Mouse (Mus musculus) midbrain, embryonic 13.5 days (tissue): Measurements from ENCODE around the gene Spint5. TPM values are rescaled to one million over a fixed set of nuclear protein-coding genes. Genes with fewer than 3 reads are reported as not detected.

Source experiments
- ATAC-seq: fragments of 200-750 bp; cut with Nextera tagmentation; 2 replicates; pipeline ENCODE4 v1.8.0; 2017; ENCODE audit warnings: mild to moderate bottlenecking, moderate TSS enrichment, moderate library complexity
- H3K27ac ChIP-seq: fragments of 300-500 bp; sonication (generic); 2 replicates; pipeline ENCODE4 v1.5.1; 2015; ENCODE audit warnings: inconsistent platforms, mild to moderate bottlenecking, moderate library complexity
- H3K27me3 ChIP-seq: fragments of 300-500 bp; sonication (generic); 2 replicates; pipeline ENCODE4 v1.6.1; 2015; ENCODE audit warnings: mild to moderate bottlenecking, inconsistent platforms
- H3K36me3 ChIP-seq: fragments of 300-500 bp; sonication (generic); 2 replicates; pipeline ENCODE4 v1.6.1; 2015; ENCODE audit warnings: mild to moderate bottlenecking, inconsistent platforms
- H3K4me1 ChIP-seq: fragments of 300-500 bp; sonication (generic); replicated peaks from 2 replicates; pipeline ENCODE4 v1.6.1; 2015; ENCODE audit warnings: inconsistent platforms
- H3K4me2 ChIP-seq: fragments of 300-500 bp; sonication (generic); replicated peaks from 2 replicates; pipeline ENCODE4 v1.6.1; 2015; ENCODE audit warnings: moderate library complexity, mild to moderate bottlenecking, inconsistent platforms
- H3K4me3 ChIP-seq: fragments of 300-500 bp; sonication (generic); replicated peaks from 2 replicates; pipeline ENCODE4 v1.5.1; 2015; ENCODE audit warnings: mild to moderate bottlenecking, inconsistent platforms
- H3K9ac ChIP-seq: fragments of 300-500 bp; sonication (generic); replicated peaks from 2 replicates; pipeline ENCODE4 v1.6.1; 2015; ENCODE audit warnings: mild to moderate bottlenecking, inconsistent platforms
- H3K9me3 ChIP-seq: fragments of 300-500 bp; sonication (generic); 2 replicates; pipeline ENCODE4 v1.6.1; 2016; ENCODE audit warnings: mild to moderate bottlenecking, inconsistent platforms
- WGBS: fragments of 180-500 bp; shearing (Covaris S2); methylation state at CpG from one replicate; pipeline ENCODE4 v1.1.7; 2015; 5-methylcytosine and 5-hydroxymethylcytosine counted together
- polyA plus RNA-seq: library from polyadenylated mRNA; unstranded; fragments of >200 nt; fragmentation: Nextera tagmentation; extraction: Ambion mirVana; gene quantifications from 2 replicates; pipeline ENCODE4 v1.2.1, GENCODE M21; 2015

Gene Spint5
- polyA plus RNA-seq, 1 experiment from 2014 or later, result not detected

- Histone ChIP-seq H3K36me3 (peaks cover 91% of the 10 kb centered on the region), H3K9me3 (no peaks in the 10 kb centered on the region), H3K9ac (no peak overlapping the region), H3K4me1 (no peaks in the 10 kb centered on the region), H3K27me3 (no peaks in the 10 kb centered on the region), H3K4me3 (no peak overlapping the region), H3K27ac (no peak overlapping the region), H3K4me2 (no peak overlapping the region)
- ATAC-seq, result no peak
- WGBS, result 98% methylated on average over 4 of the region's 4 CpGs
Observed at GRCm38 (mm10) chr2:164761971-164762370, 46.9 kb downstream of the Spint5 start.

GRCm38 (mm10) chr2:164762593-164762992 is 47.5 kb downstream of the Spint5 start:
- H3K27me3 ChIP-seq, result no peaks in the 10 kb centered on the region
- no peak overlapping the region for H3K27ac ChIP-seq
- no peak overlapping the region for H3K9ac ChIP-seq
- no peaks in the 10 kb centered on the region for H3K9me3 ChIP-seq
- no peak overlapping the region for H3K4me3 ChIP-seq
- no peak for ATAC-seq
- no peak overlapping the region for H3K4me2 ChIP-seq
- H3K4me1 ChIP-seq, result no peaks in the 10 kb centered on the region
- 87% methylated on average over 7 of the region's 7 CpGs for WGBS
- H3K36me3 ChIP-seq, result peaks cover 91% of the 10 kb centered on the region

- no peak overlapping the region for H3K4me3 ChIP-seq
- H3K36me3 ChIP-seq, result peaks cover 68% of the 10 kb centered on the region
- no peak overlapping the region for H3K4me2 ChIP-seq
- H3K27me3 ChIP-seq, result no peaks in the 10 kb centered on the region
- no peak for ATAC-seq
- WGBS, result 90% methylated on average over 3 of the region's 3 CpGs
- no peak overlapping the region for H3K9ac ChIP-seq
- H3K27ac ChIP-seq, result no peak overlapping the region
- H3K4me1 ChIP-seq, result peaks cover 11% of the 10 kb centered on the region
- no peaks in the 10 kb centered on the region for H3K9me3 ChIP-seq
Observed at GRCm38 (mm10) chr2:164765841-164766240, 50.7 kb downstream of the Spint5 start.

Other genes with a start within 250 kb of the Spint5 start
- gene Trp53tg5, start 241.6 kb upstream of the Spint5 start, polyA plus RNA-seq, result not detected in 2 replicates
- gene Dbndd2, start 229.2 kb upstream of the Spint5 start, polyA plus RNA-seq, result 8.7 and 8.8 TPM in 2 replicates
- gene Pigt, start 217.8 kb upstream of the Spint5 start, polyA plus RNA-seq, result 64.2 and 67.8 TPM in 2 replicates
- gene Wfdc2, start 152.9 kb upstream of the Spint5 start, polyA plus RNA-seq, result 5.7 and 6.8 TPM in 2 replicates
- not detected in 2 replicates for gene Spint3, start 141.8 kb upstream of the Spint5 start, polyA plus RNA-seq
- not detected in 2 replicates for gene Wfdc6a, start 129.9 kb upstream of the Spint5 start, polyA plus RNA-seq
- gene Eppin, start 121.7 kb upstream of the Spint5 start, polyA plus RNA-seq, result not detected in 2 replicates
- gene Wfdc6b, start 101.8 kb upstream of the Spint5 start, polyA plus RNA-seq, result not detected in 2 replicates
- not detected in 2 replicates for gene Wfdc8, start 101.7 kb upstream of the Spint5 start, polyA plus RNA-seq
- gene Wfdc16, start 76.5 kb upstream of the Spint5 start, polyA plus RNA-seq, result not detected in 2 replicates
- gene Wfdc10, start 59.3 kb upstream of the Spint5 start, polyA plus RNA-seq, result not detected in 2 replicates
- gene Wfdc9, start 58.7 kb upstream of the Spint5 start, polyA plus RNA-seq, result not detected in 2 replicates
- not detected in 2 replicates for gene Wfdc11, start 41.2 kb upstream of the Spint5 start, polyA plus RNA-seq
- gene Wfdc13, start 30.2 kb upstream of the Spint5 start, polyA plus RNA-seq, result not detected in 2 replicates
- not detected in 2 replicates for gene Spint4, start 16.8 kb upstream of the Spint5 start, polyA plus RNA-seq
- 1.2 and 1.3 TPM in 2 replicates for gene Wfdc3, start 30.6 kb downstream of the Spint5 start, polyA plus RNA-seq
- 65.4 and 72.6 TPM in 2 replicates for gene Dnttip1, start 30.7 kb downstream of the Spint5 start, polyA plus RNA-seq
- 203 and 208 TPM in 2 replicates for gene Ube2c, start 54.6 kb downstream of the Spint5 start, polyA plus RNA-seq
- gene Tnnc2, start 64.7 kb downstream of the Spint5 start, polyA plus RNA-seq, result not detected in 2 replicates
- gene Snx21, start 70.5 kb downstream of the Spint5 start, polyA plus RNA-seq, result 17.2 and 19.1 TPM in 2 replicates
- gene Acot8, start 89.6 kb downstream of the Spint5 start, polyA plus RNA-seq, result 19.9 and 20.4 TPM in 2 replicates
- gene Zswim3, start 89.8 kb downstream of the Spint5 start, polyA plus RNA-seq, result 15.2 and 15.5 TPM in 2 replicates
- gene Zswim1, start 107.4 kb downstream of the Spint5 start, polyA plus RNA-seq, result 25.4 and 25.8 TPM in 2 replicates
- not detected in 2 replicates for gene Spata25, start 113.2 kb downstream of the Spint5 start, polyA plus RNA-seq
- 92.0 and 94.2 TPM in 2 replicates for gene Ctsa, start 117.6 kb downstream of the Spint5 start, polyA plus RNA-seq
- 4.7 TPM in 2 replicates for gene Neurl2, start 118.2 kb downstream of the Spint5 start, polyA plus RNA-seq
- gene Pltp, start 142.4 kb downstream of the Spint5 start, polyA plus RNA-seq, result 69.1 and 96.1 TPM in 2 replicates
- 98.1 and 108 TPM in 2 replicates for gene Pcif1, start 164.0 kb downstream of the Spint5 start, polyA plus RNA-seq
- 13.5 and 15.1 TPM in 2 replicates for gene Zfp335, start 196.5 kb downstream of the Spint5 start, polyA plus RNA-seq
- gene Mmp9, start 225.5 kb downstream of the Spint5 start, polyA plus RNA-seq, result 17.2 and 19.5 TPM in 2 replicates
- 19.7 and 20.2 TPM in 2 replicates for gene Slc12a5, start 245.5 kb downstream of the Spint5 start, polyA plus RNA-seq